Mouse (Mus musculus) T-helper 2 cell (primary cell): ENCODE data around the gene Zdhhc14.

Source experiments
- in situ Hi-C: fragments of 300-600 bp; cut with MboI, MseI; formaldehyde crosslinking; loops from one replicate; pipeline ENCODE4 v1.15.1; 2025; ENCODE audit warnings: high pct_unique_total_duplicates

Zdhhc14 gene

GRCm38 (mm10) chr17:5660317-5661080 is 168.1 kb downstream of the Zdhhc14 start:
- in situ Hi-C loops, result no loop called here

GRCm38 (mm10) chr17:5666652-5667051 is 174.3 kb downstream of the Zdhhc14 start:
- in situ Hi-C loops, result no loop called here

- in situ Hi-C loops, result no loop called here
Measured at GRCm38 (mm10) chr17:5668456-5668855, 176.1 kb downstream of the Zdhhc14 start.

- in situ Hi-C loops, result no loop called here
Measured at GRCm38 (mm10) chr17:5668981-5669380, 176.6 kb downstream of the Zdhhc14 start.

GRCm38 (mm10) chr17:5675951-5676350 is 183.6 kb downstream of the Zdhhc14 start:
- in situ Hi-C loops, result no loop called here

GRCm38 (mm10) chr17:5679315-5679714 is 187.0 kb downstream of the Zdhhc14 start:
- in situ Hi-C loops, result no loop called here

GRCm38 (mm10) chr17:5685324-5685723 is 193.0 kb downstream of the Zdhhc14 start:
- in situ Hi-C loops, result loop anchor here (5.0 to 10.0 kb wide), 2 partner anchors 59 to 268 kb away; partner anchors contain the start of gene Ldhal6b

GRCm38 (mm10) chr17:5687810-5688209 is 195.5 kb downstream of the Zdhhc14 start:
- in situ Hi-C loops, result loop anchor here (5.0 to 10.0 kb wide), 2 partner anchors 57 to 271 kb away; partner anchors contain the start of gene Ldhal6b

- in situ Hi-C loops, result loop anchor here (5.0 to 10.0 kb wide), 2 partner anchors 57 to 271 kb away; partner anchors contain the start of gene Ldhal6b
Measured at GRCm38 (mm10) chr17:5688222-5688621, 195.9 kb downstream of the Zdhhc14 start.

GRCm38 (mm10) chr17:5688669-5689068 is 196.3 kb downstream of the Zdhhc14 start:
- in situ Hi-C loops, result loop anchor here (5.0 to 10.0 kb wide), 2 partner anchors 56 to 271 kb away; partner anchors contain the start of gene Ldhal6b

- in situ Hi-C loops, result no loop called here
Measured at GRCm38 (mm10) chr17:5690746-5691535, 198.6 kb downstream of the Zdhhc14 start.

GRCm38 (mm10) chr17:5692661-5693060 is 200.3 kb downstream of the Zdhhc14 start:
- in situ Hi-C loops, result no loop called here

GRCm38 (mm10) chr17:5693256-5693655 is 200.9 kb downstream of the Zdhhc14 start:
- in situ Hi-C loops, result no loop called here

GRCm38 (mm10) chr17:5698447-5699096 is 206.2 kb downstream of the Zdhhc14 start:
- in situ Hi-C loops, result no loop called here

- in situ Hi-C loops, result no loop called here
Measured at GRCm38 (mm10) chr17:5710320-5711104, 218.2 kb downstream of the Zdhhc14 start.

GRCm38 (mm10) chr17:5711861-5712260 is 219.5 kb downstream of the Zdhhc14 start:
- in situ Hi-C loops, result no loop called here

GRCm38 (mm10) chr17:5713141-5713540 is 220.8 kb downstream of the Zdhhc14 start:
- in situ Hi-C loops, result no loop called here

- in situ Hi-C loops, result no loop called here
Measured at GRCm38 (mm10) chr17:5716912-5717311, 224.6 kb downstream of the Zdhhc14 start.

- in situ Hi-C loops, result no loop called here
Measured at GRCm38 (mm10) chr17:5718768-5719387, 226.5 kb downstream of the Zdhhc14 start.

- in situ Hi-C loops, result loop anchor here (10.0 kb wide), 1 partner anchor 288 kb away; no protein-coding TSS in a partner anchor
Measured at GRCm38 (mm10) chr17:5722802-5723201, 230.4 kb downstream of the Zdhhc14 start.
